Mouse (Mus musculus) lung, adult 2 months (tissue): ENCODE results near the gene Fig4.

Experiments used
- CTCF ChIP-seq: fragments of 200-500 bp; IDR thresholded peaks from 2 replicates; pipeline ENCODE4 v1.5.1; 2011; ENCODE audit warnings: mild to moderate bottlenecking, low read length, control low read depth; ENCODE audit not compliant: insufficient read depth
- POLR2A ChIP-seq: fragments of 200-500 bp; IDR thresholded peaks from 2 replicates; pipeline ENCODE4 v1.6.1; 2011; ENCODE audit warnings: low read depth, mild to moderate bottlenecking, control low read depth, low read length, borderline replicate concordance; ENCODE audit errors: extremely low read depth

GRCm38 (mm10) chr10:41295145-41295544 lies 7.9 kb downstream of the Fig4 start:
- TF ChIP-seq CTCF (no peak), POLR2A (no peak)
